Mouse (Mus musculus): ENCODE results near the gene Asf1b.
"Not testable (repeated sequence)": the region's sequence is repeated elsewhere in the genome, so short reads cannot be mapped to it uniquely, and the experiment has no call there.

Asf1b gene

GRCm38 (mm10) chr8:83996567-83997505 is 41.5 kb downstream of the Asf1b start:
- DNase-seq (ENCODE audit: low read depth, low spot score) = peak; percentile 86

- DNase-seq (ENCODE audit: low read depth, low spot score) = peak; percentile 48
Observed at GRCm38 (mm10) chr8:83997511-83998141, 42.3 kb downstream of the Asf1b start, which contains the start of gene Samd1. Gene Samd1 (plus strand): TSS chr8:83997672.

GRCm38 (mm10) chr8:83998231-83999056 is 43.1 kb downstream of the Asf1b start:
- DNase-seq (ENCODE audit: low read depth, low spot score) = peak; percentile 91

DNA sequence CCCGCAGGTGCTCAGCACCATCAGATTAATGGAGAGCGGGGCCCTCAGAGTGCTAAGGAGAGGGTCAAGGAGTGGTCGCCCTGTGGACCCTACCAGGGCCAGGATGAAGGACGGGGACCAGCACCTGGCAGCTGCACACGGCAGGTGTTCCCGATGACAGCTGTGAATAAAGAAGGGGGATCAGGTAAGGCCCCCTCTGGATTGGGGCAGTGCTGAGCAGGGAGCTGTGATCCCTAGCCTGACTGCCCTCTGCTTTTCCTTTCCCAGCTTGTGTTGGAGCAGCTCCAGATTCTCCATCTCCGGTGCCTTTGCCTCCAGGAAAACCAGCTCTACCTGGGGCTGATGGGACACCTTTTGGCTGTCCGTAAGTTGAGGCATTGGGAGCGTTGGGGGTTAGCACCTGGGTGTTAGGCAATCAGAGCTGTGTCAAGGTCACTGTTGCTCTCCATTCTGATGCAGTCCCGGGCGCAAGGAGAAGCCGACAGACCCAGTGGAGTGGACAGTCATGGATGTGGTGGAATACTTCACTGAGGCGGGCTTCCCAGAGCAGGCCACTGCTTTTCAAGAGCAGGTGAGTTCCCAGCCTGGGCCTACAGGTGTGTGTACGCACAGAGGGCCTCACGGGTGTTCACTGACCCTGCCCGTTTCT is 43.9 kb downstream of the Asf1b start:
- no peak for DNase-seq (ENCODE audit: low read depth, low spot score)

DNA sequence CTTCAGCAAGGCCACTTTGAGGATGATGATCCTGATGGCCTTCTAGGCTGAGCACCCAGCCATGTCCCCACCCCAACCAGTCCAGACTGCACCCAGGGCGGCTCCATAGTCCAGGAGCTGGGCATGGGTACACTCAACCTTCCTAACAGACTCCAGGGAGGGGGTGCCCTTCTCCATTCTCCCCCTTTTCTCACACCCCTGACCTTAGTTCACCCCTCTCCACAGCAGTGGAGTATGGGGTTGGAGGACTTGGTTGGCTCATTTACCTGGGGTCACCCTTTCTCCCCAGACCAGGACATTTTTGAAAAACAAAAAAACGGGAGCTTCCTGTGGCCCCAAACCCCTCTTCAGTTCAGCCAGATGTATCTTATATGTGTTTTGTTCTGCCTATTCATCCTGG is 44.5 kb downstream of the Asf1b start:
- no peak for DNase-seq (ENCODE audit: low read depth, low spot score)

DNA sequence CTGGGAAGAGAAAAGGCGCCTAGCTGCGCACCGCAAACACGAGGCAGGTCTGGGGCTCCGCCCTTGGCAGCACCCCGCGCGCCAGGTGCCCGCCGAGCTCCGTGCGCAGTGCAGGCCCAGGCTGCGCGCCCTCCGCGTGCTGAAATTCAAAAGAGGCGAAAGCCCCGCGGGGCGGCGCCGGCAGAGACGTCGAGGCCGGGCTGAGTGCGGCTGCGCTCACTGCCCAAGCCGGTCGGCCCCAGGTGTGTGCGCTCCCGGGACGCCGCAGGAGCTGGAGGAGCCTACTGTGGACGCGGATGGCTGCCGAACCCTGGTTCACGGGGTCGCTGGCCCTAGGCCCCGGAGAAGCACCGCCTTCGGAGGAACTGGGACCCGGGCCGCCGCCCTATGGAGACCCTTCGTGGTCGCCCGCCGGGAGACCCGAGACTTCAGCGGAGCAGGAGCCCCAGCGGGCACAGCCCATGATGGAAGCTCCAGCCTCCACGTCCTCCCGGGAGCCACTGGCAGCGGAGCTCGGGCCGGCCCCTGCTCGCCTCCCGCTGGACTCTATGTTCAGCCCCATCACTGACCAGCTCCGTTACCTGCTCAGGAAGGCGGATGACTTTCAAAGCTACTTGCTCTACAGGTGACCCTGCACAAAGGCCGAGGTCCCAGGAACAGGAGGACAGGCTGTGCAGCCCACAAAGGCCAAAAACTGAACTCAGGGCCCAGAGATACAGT is 46.1 kb downstream of the Asf1b start, which contains the start of gene 1700067K01Rik:
1700067K01Rik (plus strand) TSS at position 222 of the 720 bp plus-strand sequence.
- peak; percentile 62 for DNase-seq (ENCODE audit: low read depth, low spot score)

DNA sequence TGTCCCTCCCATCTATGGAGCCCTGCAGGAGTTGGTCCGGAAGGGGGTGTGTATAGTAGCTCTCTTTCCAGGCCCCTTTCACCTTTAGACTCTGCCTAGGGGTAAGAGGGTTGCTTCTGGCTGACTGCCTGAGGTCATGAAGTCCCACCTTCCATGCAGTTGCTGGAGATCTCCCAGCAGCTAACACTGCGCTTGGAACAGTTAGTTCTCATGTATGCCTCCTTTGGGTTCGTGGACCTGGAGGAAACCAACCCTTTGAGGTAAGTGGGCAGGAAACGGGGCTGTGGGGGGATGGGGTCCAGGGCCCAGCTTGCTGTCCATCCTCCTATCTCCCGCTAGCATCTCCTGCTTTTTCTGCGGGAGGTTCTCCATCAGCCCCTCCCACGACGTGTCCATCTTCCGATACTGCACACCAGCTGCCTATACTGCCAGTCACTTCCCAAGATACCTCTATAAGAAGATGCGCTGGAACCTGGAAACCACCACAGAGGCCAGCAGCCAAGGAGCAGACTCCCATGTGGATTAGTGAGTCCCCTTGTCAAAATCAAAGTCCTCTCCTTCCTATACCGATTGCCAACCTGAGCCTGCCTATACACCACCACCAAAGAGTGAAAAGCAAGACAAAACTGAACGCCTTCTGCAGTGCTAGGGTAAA is 47.8 kb downstream of the Asf1b start:
- DNase-seq (ENCODE audit: low read depth, low spot score) = no peak

DNA sequence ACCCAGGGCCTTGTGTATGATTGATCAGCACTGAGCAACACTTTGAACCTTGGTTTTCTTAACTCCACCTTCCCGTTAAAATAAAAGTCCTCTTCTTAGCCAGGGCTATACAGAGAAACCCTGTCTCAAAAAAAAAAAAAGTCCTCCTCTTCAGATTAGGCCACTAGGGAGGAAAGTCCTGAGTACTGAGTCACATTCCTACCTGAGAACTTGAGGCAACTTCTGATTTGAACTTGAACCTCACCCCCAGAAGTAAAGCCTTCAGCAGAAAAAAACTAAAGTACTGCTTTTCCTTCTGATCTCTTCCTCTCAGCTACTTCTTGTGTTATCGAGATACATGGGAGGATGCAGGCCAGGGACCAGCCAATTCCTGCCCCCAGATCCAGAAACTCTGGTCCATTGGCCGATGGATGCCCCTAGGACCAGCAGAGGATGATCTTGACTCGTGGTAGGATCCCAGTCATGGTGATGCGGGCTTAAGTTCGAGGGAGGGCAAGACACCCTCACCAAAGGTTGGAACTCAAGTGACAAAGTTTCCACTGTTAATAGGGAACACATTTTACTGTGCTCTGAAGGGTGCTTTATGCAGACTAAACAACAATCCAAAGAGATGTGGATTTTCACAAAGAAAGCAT is 48.4 kb downstream of the Asf1b start:
- DNase-seq (ENCODE audit: low read depth, low spot score) = no peak

DNA sequence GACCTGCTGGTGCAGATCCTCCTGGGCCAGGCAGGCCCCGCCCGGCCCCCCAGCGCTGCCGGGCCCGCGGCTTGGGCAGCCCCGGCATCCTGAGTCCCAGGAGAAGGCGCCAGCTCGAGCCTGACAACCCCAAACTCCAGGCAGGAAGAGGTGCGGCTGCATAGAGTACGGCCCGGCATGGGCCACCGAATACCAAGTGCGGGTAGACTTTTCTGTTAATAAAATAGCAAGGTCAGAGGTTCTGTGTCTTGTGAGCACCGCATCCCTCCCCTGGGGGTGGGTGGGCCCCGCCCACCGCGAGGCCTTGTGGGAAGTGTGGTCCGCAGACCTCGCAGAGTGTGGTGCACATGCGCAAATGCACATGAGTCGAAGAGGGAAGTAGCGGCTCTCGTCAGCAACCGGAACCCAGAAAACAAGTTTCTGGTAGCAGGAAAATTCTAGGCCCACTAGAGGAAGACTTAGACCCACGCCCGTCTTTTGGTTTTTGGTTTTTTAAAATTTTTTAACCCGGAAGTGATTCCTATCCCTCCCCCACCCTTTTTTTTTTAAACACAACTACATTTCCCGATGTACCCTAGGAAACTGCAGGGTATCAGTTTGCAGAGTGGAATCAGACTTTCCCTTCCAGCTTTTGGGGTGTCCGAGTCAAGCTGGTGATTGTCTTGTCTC is 49.4 kb downstream of the Asf1b start:
- peak; percentile 95 for DNase-seq (ENCODE audit: low read depth, low spot score)

DNA sequence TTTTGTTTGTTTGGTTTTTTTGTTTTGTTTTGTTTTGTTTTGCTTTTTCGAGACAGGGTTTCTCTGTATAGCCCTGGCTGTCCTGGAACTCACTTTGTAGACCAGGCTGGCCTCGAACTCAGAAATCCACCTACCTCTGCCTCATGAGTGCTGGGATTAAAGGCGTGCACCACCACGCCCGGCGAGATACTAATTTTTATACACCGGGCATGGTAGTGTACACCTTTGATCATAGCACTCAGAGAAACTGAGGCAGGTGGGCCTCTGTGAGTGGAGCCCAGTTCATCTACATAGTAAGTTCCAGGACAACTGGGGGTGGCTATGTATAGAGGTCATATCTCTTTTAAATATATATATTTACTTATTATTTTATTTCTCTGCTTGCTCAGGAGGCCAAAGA is 50.2 kb downstream of the Asf1b start:
- DNase-seq (ENCODE audit: low read depth, low spot score) = not testable (repeated sequence)

DNA sequence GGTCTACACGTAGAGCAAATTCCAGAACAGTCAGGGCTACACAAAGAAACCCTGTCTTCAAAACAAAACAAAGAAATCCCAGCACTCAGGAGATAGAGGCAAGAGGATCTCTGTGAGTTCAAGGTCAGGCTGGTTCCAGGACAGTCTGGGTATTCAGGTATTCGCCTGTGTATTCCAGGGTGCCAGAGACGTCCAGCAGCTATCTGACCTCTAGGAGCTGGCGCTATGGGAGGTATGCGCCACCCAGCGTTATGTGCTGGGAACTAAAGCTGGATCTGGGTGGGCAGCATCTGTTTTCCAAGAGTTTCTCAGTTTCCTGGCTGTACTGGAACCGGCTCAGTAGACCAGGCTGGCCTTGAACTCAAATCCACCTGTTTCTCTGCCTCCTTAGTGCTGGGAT is 53.1 kb downstream of the Asf1b start:
- DNase-seq (ENCODE audit: low read depth, low spot score) = peak; percentile 91

DNA sequence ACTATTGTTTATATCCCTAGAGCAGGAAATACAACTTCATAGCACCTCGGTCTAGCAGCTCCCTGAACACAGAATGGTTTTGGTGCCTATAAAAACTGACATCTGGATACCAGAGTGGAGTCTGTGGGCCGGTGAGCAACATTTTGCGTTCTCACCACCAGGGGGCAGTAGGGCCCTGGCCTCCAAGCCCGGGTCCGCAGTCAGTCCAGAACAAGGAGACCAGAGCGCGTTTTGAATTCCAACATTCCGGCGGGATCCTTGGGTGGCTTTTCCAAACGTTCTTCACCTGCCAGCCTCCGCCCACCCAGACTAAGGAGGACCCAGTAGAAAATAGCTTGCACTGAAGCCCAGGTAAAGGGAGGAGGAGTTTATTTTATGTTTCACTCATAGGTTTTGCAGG is 54.6 kb downstream of the Asf1b start:
- peak; percentile 91 for DNase-seq (ENCODE audit: low read depth, low spot score)

- peak; percentile 68 for DNase-seq (ENCODE audit: low read depth, low spot score)
Observed at GRCm38 (mm10) chr8:84010625-84011611, 55.6 kb downstream of the Asf1b start.

DNA sequence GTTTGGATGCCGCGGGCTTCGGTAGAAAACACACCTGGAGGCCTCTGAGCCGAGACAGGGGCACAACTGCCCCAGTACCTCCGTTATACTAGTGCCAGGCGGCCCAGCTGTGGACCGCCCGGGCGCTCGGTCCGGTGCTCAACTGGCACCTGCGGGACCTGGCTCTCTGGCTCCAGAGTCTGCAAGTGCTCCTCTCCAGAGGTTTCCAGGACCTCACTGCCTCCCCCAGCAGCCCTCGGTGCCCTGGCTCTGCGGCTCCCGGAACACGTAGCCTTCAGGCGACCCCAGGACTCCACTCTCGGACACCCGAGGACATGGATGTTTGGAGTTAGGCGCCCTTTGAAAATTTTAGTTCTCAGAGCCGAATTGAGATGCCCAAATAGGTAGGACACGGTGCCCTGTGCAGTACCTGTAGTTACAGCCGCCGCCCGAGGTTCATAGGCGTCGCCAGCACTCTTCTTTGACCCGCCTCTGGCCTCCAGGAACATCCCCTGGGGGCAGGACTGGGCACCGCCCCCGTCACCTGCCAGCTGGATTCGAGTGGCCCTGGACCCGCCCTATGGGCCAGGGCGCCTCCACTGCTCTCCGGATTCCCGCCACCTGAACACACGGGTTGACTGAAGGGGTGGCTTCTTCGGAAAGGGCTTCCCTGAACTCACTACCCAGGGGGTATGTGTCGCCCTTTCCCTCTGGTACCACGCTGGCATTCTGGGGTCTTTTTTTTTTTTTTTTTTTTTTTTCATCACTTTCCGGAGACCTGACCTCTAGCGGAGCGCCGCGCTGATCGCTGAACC is 56.6 kb downstream of the Asf1b start, which contains the start of gene 2210011C24Rik:
2210011C24Rik (minus strand) TSS at position 467 of the 794 bp plus-strand sequence.
- peak; percentile 71 for DNase-seq (ENCODE audit: low read depth, low spot score)

GRCm38 (mm10) chr8:84012499-84013165 is 57.3 kb downstream of the Asf1b start:
- DNase-seq (ENCODE audit: low read depth, low spot score) = no peak

- peak; percentile 59 for DNase-seq (ENCODE audit: low read depth, low spot score)
Observed at GRCm38 (mm10) chr8:84015833-84016232, 60.5 kb downstream of the Asf1b start.

Data from R1 (cell line).